Mouse (Mus musculus): Measurements from ENCODE around the gene Atp8b2. TPM values are rescaled to one million over a fixed set of nuclear protein-coding genes. Genes with fewer than 3 reads are reported as not detected.

The Atp8b2 gene
- polyA plus RNA-seq, 1 experiment from 2014 or later = 14.7 TPM

GRCm38 (mm10) chr3:89917408-89917807, 45.9 kb downstream of the Atp8b2 start:
- H3K9ac ChIP-seq (replicated peaks; ENCODE audit: low read length) = no peak overlapping the region
- H3K27me3 ChIP-seq (ENCODE audit: control insufficient read depth, insufficient read depth, low read length) = peaks cover 22% of the 10 kb centered on the region
- H3K9me3 ChIP-seq (ENCODE audit: control insufficient read depth, low read length) = no peaks in the 10 kb centered on the region
- no peak overlapping the region for H3K27ac ChIP-seq (replicated peaks; ENCODE audit: low read depth, low read length)
- DNase-seq (no peak), ATAC-seq (ENCODE audit: low FRiP score, low TSS enrichment) (no peak)
- peaks cover 9% of the 10 kb centered on the region; the same call in 1 of the 2 replicates for H3K4me1 ChIP-seq (ENCODE audit: control insufficient read depth, insufficient read depth, low read length)
- WGBS = 57% methylated on average over 3 of the region's 3 CpGs
- H3K4me3 ChIP-seq (replicated peaks; ENCODE audit: low read depth, low read length) = no peak overlapping the region
- no peaks in the 10 kb centered on the region for H3K36me3 ChIP-seq (ENCODE audit: control insufficient read depth, insufficient read depth, low read length)
- no peak overlapping the region for H3K4me2 ChIP-seq (ENCODE audit: low read length)

GRCm38 (mm10) chr3:89916622-89917021, 46.7 kb downstream of the Atp8b2 start:
- Histone ChIP-seq H3K27ac (replicated peaks; ENCODE audit: low read depth, low read length) (no peak overlapping the region), H3K9me3 (ENCODE audit: control insufficient read depth, low read length) (no peaks in the 10 kb centered on the region), H3K4me3 (replicated peaks; ENCODE audit: low read depth, low read length) (no peak overlapping the region), H3K27me3 (ENCODE audit: control insufficient read depth, insufficient read depth, low read length) (peaks cover 29% of the 10 kb centered on the region), H3K4me1 (ENCODE audit: control insufficient read depth, insufficient read depth, low read length) (peaks cover 9% of the 10 kb centered on the region; the same call in 1 of the 2 replicates), H3K36me3 (ENCODE audit: control insufficient read depth, insufficient read depth, low read length) (no peaks in the 10 kb centered on the region), H3K4me2 (ENCODE audit: low read length) (no peak overlapping the region), H3K9ac (replicated peaks; ENCODE audit: low read length) (no peak overlapping the region)
- DNase-seq = no peak
- WGBS = 81% methylated on average over 1 of the region's 1 CpGs
- ATAC-seq (ENCODE audit: low FRiP score, low TSS enrichment) = no peak

GRCm38 (mm10) chr3:89914700-89915099, 48.6 kb downstream of the Atp8b2 start:
- peaks cover 36% of the 10 kb centered on the region for H3K27me3 ChIP-seq (ENCODE audit: control insufficient read depth, insufficient read depth, low read length)
- no peak overlapping the region for H3K27ac ChIP-seq (replicated peaks; ENCODE audit: low read depth, low read length)
- DNase-seq = no peak
- H3K4me3 ChIP-seq (replicated peaks; ENCODE audit: low read depth, low read length) = no peak overlapping the region
- 76% methylated on average over 4 of the region's 4 CpGs for WGBS
- no peak overlapping the region for H3K4me2 ChIP-seq (ENCODE audit: low read length)
- no peaks in the 10 kb centered on the region for H3K9me3 ChIP-seq (ENCODE audit: control insufficient read depth, low read length)
- no peaks in the 10 kb centered on the region for H3K36me3 ChIP-seq (ENCODE audit: control insufficient read depth, insufficient read depth, low read length)
- H3K4me1 ChIP-seq (ENCODE audit: control insufficient read depth, insufficient read depth, low read length) = peaks cover 9% of the 10 kb centered on the region; the same call in 1 of the 2 replicates
- H3K9ac ChIP-seq (replicated peaks; ENCODE audit: low read length) = no peak overlapping the region
- ATAC-seq (ENCODE audit: low FRiP score, low TSS enrichment) = no peak

GRCm38 (mm10) chr3:89912543-89913391, 50.5 kb downstream of the Atp8b2 start, which contains the start of gene Il6ra:
TSS of gene Il6ra (minus strand) at chr3:89913196.
- H3K4me2 ChIP-seq (ENCODE audit: low read length) = peak within 1 kb of the TSS; percentile 94
- no peaks in the 10 kb centered on the region for H3K36me3 ChIP-seq (ENCODE audit: control insufficient read depth, insufficient read depth, low read length)
- DNase-seq = peak; percentile 78
- peak within 1 kb of the TSS; percentile 44 for H3K9ac ChIP-seq (replicated peaks; ENCODE audit: low read length)
- H3K4me1 ChIP-seq (ENCODE audit: control insufficient read depth, insufficient read depth, low read length) = peaks cover 9% of the 10 kb centered on the region; the same call in 1 of the 2 replicates
- WGBS = 1% methylated on average over 75 of the region's 75 CpGs
- H3K9me3 ChIP-seq (ENCODE audit: control insufficient read depth, low read length) = no peaks in the 10 kb centered on the region
- H3K27me3 ChIP-seq (ENCODE audit: control insufficient read depth, insufficient read depth, low read length) = peaks cover 36% of the 10 kb centered on the region
- ATAC-seq (ENCODE audit: low FRiP score, low TSS enrichment) = peak; percentile 76; the same call in 1 of the 2 replicates
- H3K4me3 ChIP-seq (replicated peaks; ENCODE audit: low read depth, low read length) = peak within 1 kb of the TSS; percentile 51
- H3K27ac ChIP-seq (replicated peaks; ENCODE audit: low read depth, low read length) = no peak within 1 kb of the TSS

GRCm38 (mm10) chr3:89912108-89912542, 51.2 kb downstream of the Atp8b2 start:
- peak overlapping the region; percentile 51 for H3K4me3 ChIP-seq (replicated peaks; ENCODE audit: low read depth, low read length)
- H3K27ac ChIP-seq (replicated peaks; ENCODE audit: low read depth, low read length) = no peak overlapping the region
- DNase-seq (no peak), ATAC-seq (ENCODE audit: low FRiP score, low TSS enrichment) (no peak)
- peaks cover 9% of the 10 kb centered on the region; the same call in 1 of the 2 replicates for H3K4me1 ChIP-seq (ENCODE audit: control insufficient read depth, insufficient read depth, low read length)
- H3K9me3 ChIP-seq (ENCODE audit: control insufficient read depth, low read length) = no peaks in the 10 kb centered on the region
- peaks cover 36% of the 10 kb centered on the region for H3K27me3 ChIP-seq (ENCODE audit: control insufficient read depth, insufficient read depth, low read length)
- H3K36me3 ChIP-seq (ENCODE audit: control insufficient read depth, insufficient read depth, low read length) = no peaks in the 10 kb centered on the region
- WGBS = 36% methylated on average over 6 of the region's 6 CpGs
- peak overlapping the region; percentile 94; the same call in 1 of the 2 replicates for H3K4me2 ChIP-seq (ENCODE audit: low read length)
- no peak overlapping the region for H3K9ac ChIP-seq (replicated peaks; ENCODE audit: low read length)

- Histone ChIP-seq H3K9me3 (ENCODE audit: control insufficient read depth, low read length) (no peaks in the 10 kb centered on the region), H3K27ac (replicated peaks; ENCODE audit: low read depth, low read length) (no peak overlapping the region), H3K36me3 (ENCODE audit: control insufficient read depth, insufficient read depth, low read length) (no peaks in the 10 kb centered on the region), H3K4me2 (ENCODE audit: low read length) (no peak overlapping the region), H3K9ac (replicated peaks; ENCODE audit: low read length) (no peak overlapping the region), H3K4me3 (replicated peaks; ENCODE audit: low read depth, low read length) (no peak overlapping the region), H3K4me1 (ENCODE audit: control insufficient read depth, insufficient read depth, low read length) (peaks cover 9% of the 10 kb centered on the region; the same call in 1 of the 2 replicates), H3K27me3 (ENCODE audit: control insufficient read depth, insufficient read depth, low read length) (peaks cover 36% of the 10 kb centered on the region)
- 77% methylated on average over 3 of the region's 3 CpGs for WGBS
- DNase-seq = no peak
- ATAC-seq (ENCODE audit: low FRiP score, low TSS enrichment) = no peak
Measured at GRCm38 (mm10) chr3:89911207-89911606, 52.1 kb downstream of the Atp8b2 start.

GRCm38 (mm10) chr3:89909703-89910542, 53.4 kb downstream of the Atp8b2 start:
- Histone ChIP-seq H3K36me3 (ENCODE audit: control insufficient read depth, insufficient read depth, low read length) (no peaks in the 10 kb centered on the region), H3K4me1 (ENCODE audit: control insufficient read depth, insufficient read depth, low read length) (peaks cover 9% of the 10 kb centered on the region; the same call in 1 of the 2 replicates), H3K4me2 (ENCODE audit: low read length) (no peak overlapping the region), H3K27ac (replicated peaks; ENCODE audit: low read depth, low read length) (no peak overlapping the region), H3K9ac (replicated peaks; ENCODE audit: low read length) (no peak overlapping the region), H3K9me3 (ENCODE audit: control insufficient read depth, low read length) (no peaks in the 10 kb centered on the region), H3K4me3 (replicated peaks; ENCODE audit: low read depth, low read length) (no peak overlapping the region), H3K27me3 (ENCODE audit: control insufficient read depth, insufficient read depth, low read length) (peaks cover 36% of the 10 kb centered on the region)
- DNase-seq (no peak), ATAC-seq (ENCODE audit: low FRiP score, low TSS enrichment) (no peak)
- WGBS = 62% methylated on average over 5 of the region's 5 CpGs

- Histone ChIP-seq H3K9me3 (ENCODE audit: control insufficient read depth, low read length) (no peaks in the 10 kb centered on the region), H3K4me2 (ENCODE audit: low read length) (no peak overlapping the region), H3K36me3 (ENCODE audit: control insufficient read depth, insufficient read depth, low read length) (no peaks in the 10 kb centered on the region), H3K4me1 (ENCODE audit: control insufficient read depth, insufficient read depth, low read length) (peaks cover 9% of the 10 kb centered on the region; the same call in 1 of the 2 replicates), H3K4me3 (replicated peaks; ENCODE audit: low read depth, low read length) (no peak overlapping the region), H3K9ac (replicated peaks; ENCODE audit: low read length) (no peak overlapping the region), H3K27ac (replicated peaks; ENCODE audit: low read depth, low read length) (no peak overlapping the region), H3K27me3 (ENCODE audit: control insufficient read depth, insufficient read depth, low read length) (peaks cover 26% of the 10 kb centered on the region)
- 86% methylated on average over 6 of the region's 6 CpGs for WGBS
- no peak for ATAC-seq (ENCODE audit: low FRiP score, low TSS enrichment)
- no peak for DNase-seq
Measured at GRCm38 (mm10) chr3:89908836-89909235, 54.5 kb downstream of the Atp8b2 start.
